Mouse (Mus musculus) CH12.LX (cell line): ENCODE measurements around the gene Ccr10.

Experiments used
- CTCF ChIP-seq, 2 experiments: IDR thresholded peaks in 1 of 2; conservative IDR thresholded peaks in 1 of 2; 2 replicates each; pipeline ENCODE4 v1.5.1; 2011 to 2012; ENCODE audit warnings: low read depth in 2 of 2, low read length in 2 of 2, improper control_type of control experiment in 1 of 2, inconsistent platforms in 1 of 2, mild to moderate bottlenecking in 1 of 2, moderate library complexity in 1 of 2
- EP300 ChIP-seq: IDR thresholded peaks from 2 replicates; pipeline ENCODE4 v1.6.1; 2011; ENCODE audit warnings: low read length, improper control_type of control experiment
- JUND ChIP-seq: conservative IDR thresholded peaks from 2 replicates; pipeline ENCODE4 v1.6.1; 2011; ENCODE audit warnings: low read depth, low read length, improper control_type of control experiment
- KAT2A ChIP-seq: IDR thresholded peaks from 2 replicates; pipeline ENCODE4 v1.6.1; 2012; ENCODE audit warnings: low read length, improper control_type of control experiment, inconsistent platforms; ENCODE audit not compliant: insufficient replicate concordance
- MXI1 ChIP-seq: IDR thresholded peaks from 2 replicates; pipeline ENCODE4 v1.6.1; 2011; ENCODE audit warnings: mild to moderate bottlenecking, low read depth, low read length, improper control_type of control experiment
- MYC ChIP-seq: IDR thresholded peaks from 2 replicates; pipeline ENCODE4 v1.6.1; 2011; ENCODE audit warnings: low read depth, mild to moderate bottlenecking, improper control_type of control experiment, low read length
- POLR2A ChIP-seq: IDR thresholded peaks from 2 replicates; pipeline ENCODE4 v1.6.1; 2011; ENCODE audit warnings: low read depth, mild to moderate bottlenecking, improper control_type of control experiment, low read length
- POLR2AphosphoS2 ChIP-seq: IDR thresholded peaks from 2 replicates; pipeline ENCODE4 v1.6.1; 2011; ENCODE audit warnings: low read depth, low read length, improper control_type of control experiment
- RCOR1 ChIP-seq: conservative IDR thresholded peaks from 2 replicates; pipeline ENCODE4 v1.6.1; 2012; ENCODE audit warnings: low read depth, mild to moderate bottlenecking, inconsistent platforms, low read length, improper control_type of control experiment
- SIN3A ChIP-seq: IDR thresholded peaks from 2 replicates; pipeline ENCODE4 v1.6.1; 2012; ENCODE audit warnings: low read length, improper control_type of control experiment, inconsistent platforms
- TBP ChIP-seq: conservative IDR thresholded peaks from 2 replicates; pipeline ENCODE4 v1.6.1; 2011; ENCODE audit warnings: low read depth, low read length, improper control_type of control experiment
- ZC3H11A ChIP-seq: IDR thresholded peaks from 2 replicates; pipeline ENCODE4 v1.6.1; 2012; ENCODE audit warnings: low read depth, mild to moderate bottlenecking, inconsistent platforms, low read length, improper control_type of control experiment
- ZMIZ1 ChIP-seq: IDR thresholded peaks from 2 replicates; pipeline ENCODE4 v1.6.1; 2012; ENCODE audit warnings: low read depth, mild to moderate bottlenecking, inconsistent platforms, low read length, improper control_type of control experiment
- ZNF384 ChIP-seq: IDR thresholded peaks from 2 replicates; pipeline ENCODE4 v1.6.1; 2012; ENCODE audit warnings: low read depth, low read length, improper control_type of control experiment, inconsistent platforms

- TF ChIP-seq TBP, result no peak
- TF ChIP-seq POLR2A, result no peak
- no peak for TF ChIP-seq EP300
- TF ChIP-seq CTCF (conservative IDR thresholded peaks at IDR 0.05 in 1 of 2, IDR thresholded peaks at IDR 0.05 in 1 of 2; ENCODE audit: low read depth in 2 of 2, low read length in 2 of 2), result no peak
- TF ChIP-seq POLR2AphosphoS2, result no peak
- no peak for TF ChIP-seq MXI1
- no peak for TF ChIP-seq KAT2A
- no peak for TF ChIP-seq ZNF384
- no peak for TF ChIP-seq RCOR1
- no peak for TF ChIP-seq ZMIZ1
- no peak for TF ChIP-seq MYC
- TF ChIP-seq SIN3A, result no peak
- TF ChIP-seq JUND, result no peak
- no peak for TF ChIP-seq ZC3H11A
Measured at GRCm38 (mm10) chr11:101146377-101146776, 28.9 kb downstream of the Ccr10 start.
